Mouse (Mus musculus): ENCODE data around the gene Csgalnact2. TPM values are rescaled to one million over a fixed set of nuclear protein-coding genes. Genes with fewer than 3 reads are reported as not detected.

Csgalnact2 gene
- 6.1 and 6.6 TPM in 2 replicates for polyA plus RNA-seq (2016; fragmentation: Nextera tagmentation; extraction: Ambion mirVana)

DNA sequence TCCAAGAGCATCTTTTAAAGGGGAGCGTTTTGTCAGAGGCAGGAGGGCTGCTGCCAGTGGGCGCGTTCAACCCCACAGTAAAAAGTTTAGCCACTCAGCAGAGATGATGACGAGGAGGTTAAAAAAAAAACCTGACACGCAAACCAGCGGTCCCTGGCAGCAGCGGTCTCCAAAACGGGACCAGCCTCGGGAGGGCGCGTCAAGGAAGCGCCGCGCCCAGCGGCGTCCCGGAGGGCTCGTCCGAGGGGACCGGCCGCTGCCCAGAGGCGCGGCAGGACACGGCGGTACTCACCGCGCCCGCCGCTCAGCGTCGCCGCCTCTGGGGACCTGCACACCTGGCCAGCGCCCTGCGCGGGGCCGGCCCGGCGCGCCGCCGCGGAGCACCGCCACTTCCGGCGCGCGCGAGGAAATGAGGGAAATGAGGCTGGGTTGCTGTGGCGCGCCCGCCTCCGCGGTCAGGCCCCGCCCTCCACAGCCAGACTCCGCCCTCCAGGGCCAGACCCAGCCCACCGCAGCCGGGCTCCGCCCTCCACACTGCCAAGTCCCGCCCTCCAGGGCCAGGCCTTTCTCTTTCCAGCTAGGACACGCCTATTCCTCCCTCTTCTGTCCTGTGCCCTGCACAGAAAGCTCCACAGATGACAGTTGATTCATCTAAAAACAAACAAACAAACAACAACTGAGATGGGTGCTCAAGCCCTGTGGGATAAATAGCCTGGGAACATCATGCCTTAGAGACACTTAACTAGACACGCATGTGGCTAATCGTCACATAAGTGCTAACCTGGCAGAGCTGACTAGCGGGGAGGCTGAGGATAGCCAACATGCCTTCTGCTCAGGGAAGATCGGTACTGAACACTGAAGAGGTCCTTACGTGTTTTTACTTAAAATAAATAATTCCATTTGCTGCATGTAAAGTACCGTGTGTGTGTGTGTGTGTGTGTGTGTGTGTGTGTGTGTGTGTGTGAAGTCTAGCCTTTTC is at the start of gene Csgalnact2:
Csgalnact2 (minus strand) TSS at position 410 of the 979 bp plus-strand sequence.
- Histone ChIP-seq H3K36me3 (replicated peaks) (no peaks in the 10 kb centered on the region), H3K9me3 (no peaks in the 10 kb centered on the region; the same call in 1 of the 2 replicates), H3K4me3 (peak within 1 kb of the TSS; percentile 79), H3K4me1 (peaks cover 14% of the 10 kb centered on the region), H3K27ac (peak within 1 kb of the TSS; percentile 90), H3K27me3 (ENCODE audit: poor library complexity, severe bottlenecking) (no peaks in the 10 kb centered on the region)
- 7% methylated on average over 64 of the region's 66 CpGs for WGBS
- peak; percentile 89 for DNase-seq (ENCODE audit: extremely low spot score, low spot score)

DNA sequence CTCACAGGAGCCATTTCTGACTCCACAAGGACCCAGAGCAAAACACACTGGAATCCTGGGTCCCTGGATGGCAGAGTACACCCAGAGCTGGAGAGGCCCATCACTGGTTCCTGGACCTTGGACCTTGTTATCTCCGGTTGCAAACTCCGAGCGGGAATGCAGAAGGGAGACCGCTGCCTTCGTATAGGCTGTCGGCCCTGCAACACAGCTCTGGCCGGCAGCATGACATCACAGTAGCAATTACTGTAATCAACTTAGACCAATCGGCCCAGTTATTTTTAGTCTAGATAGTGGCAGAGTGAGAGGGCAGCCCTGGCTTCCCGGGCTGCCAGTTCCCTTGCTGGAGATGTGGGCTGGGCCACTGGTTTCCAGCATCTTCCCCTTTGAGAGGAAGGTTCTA is 49.7 kb upstream of the Csgalnact2 start:
- peaks cover 21% of the 10 kb centered on the region for H3K27me3 ChIP-seq (ENCODE audit: poor library complexity, severe bottlenecking)
- no peaks in the 10 kb centered on the region for H3K36me3 ChIP-seq (replicated peaks)
- DNase-seq (ENCODE audit: extremely low spot score, low spot score): no peak
- WGBS: 86% methylated on average over 9 of the region's 9 CpGs
- H3K27ac ChIP-seq: no peak overlapping the region
- no peaks in the 10 kb centered on the region for H3K9me3 ChIP-seq
- H3K4me3 ChIP-seq: no peak overlapping the region
- H3K4me1 ChIP-seq: peaks cover 10% of the 10 kb centered on the region

DNA sequence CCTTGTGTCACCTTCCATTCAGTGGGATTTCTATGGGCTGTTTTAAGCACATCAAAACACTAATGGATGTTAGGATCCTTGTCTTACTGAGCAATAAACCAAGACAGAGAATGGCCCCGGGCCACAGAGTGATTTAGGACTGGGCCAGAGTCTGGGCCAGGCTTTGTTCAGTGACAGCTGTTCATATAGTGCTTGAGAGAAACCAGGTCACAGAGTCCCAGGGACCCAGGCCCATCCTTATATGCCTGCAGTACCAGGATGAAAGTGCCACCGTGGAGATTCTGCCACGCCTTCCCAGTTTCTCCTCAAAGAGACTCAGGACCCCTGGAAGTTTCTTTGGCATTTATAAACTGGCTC is 48.3 kb upstream of the Csgalnact2 start:
- DNase-seq (ENCODE audit: extremely low spot score, low spot score): no peak
- Histone ChIP-seq H3K36me3 (replicated peaks) (no peaks in the 10 kb centered on the region), H3K27me3 (ENCODE audit: poor library complexity, severe bottlenecking) (peaks cover 8% of the 10 kb centered on the region; the same call in 1 of the 2 replicates), H3K9me3 (no peaks in the 10 kb centered on the region), H3K27ac (no peak overlapping the region), H3K4me1 (peaks cover 10% of the 10 kb centered on the region), H3K4me3 (no peak overlapping the region)
- WGBS: 86% methylated on average over 3 of the region's 3 CpGs

DNA sequence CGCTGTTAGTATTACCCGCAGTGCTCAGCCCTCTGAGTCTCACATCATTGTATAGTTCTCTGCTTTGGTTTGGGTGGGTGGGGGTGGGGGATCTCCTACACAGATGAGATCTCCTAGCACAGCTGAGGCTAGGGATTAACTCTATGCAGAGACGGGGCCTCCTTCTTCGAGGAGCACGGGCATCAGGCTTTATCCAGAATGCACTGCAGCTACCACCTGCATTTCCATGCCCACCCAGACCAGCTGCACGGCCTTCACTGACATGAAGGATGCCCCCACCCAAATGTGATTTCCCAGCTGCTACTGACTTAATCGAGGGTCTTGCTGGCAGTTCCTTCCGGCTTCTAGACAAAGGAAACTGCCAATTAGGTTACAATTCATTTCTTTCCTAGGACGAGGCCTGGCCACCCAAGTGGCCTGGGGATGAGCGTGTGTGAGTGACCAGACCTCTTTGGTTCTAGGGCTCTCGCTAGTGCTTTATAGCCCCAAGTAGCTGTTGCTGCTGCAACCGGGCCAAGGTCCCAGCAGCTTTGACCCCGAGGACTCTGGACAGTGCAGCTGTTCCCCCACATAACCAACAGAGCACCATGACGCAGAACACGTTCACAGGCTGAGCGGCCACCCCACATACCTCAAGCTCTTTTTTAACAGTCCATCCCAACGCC is 47.8 kb upstream of the Csgalnact2 start:
- 71% methylated on average over 17 of the region's 17 CpGs for WGBS
- Histone ChIP-seq H3K4me3 (no peak overlapping the region), H3K36me3 (replicated peaks) (no peaks in the 10 kb centered on the region), H3K27me3 (ENCODE audit: poor library complexity, severe bottlenecking) (peaks cover 3% of the 10 kb centered on the region; the same call in 1 of the 2 replicates), H3K9me3 (no peaks in the 10 kb centered on the region), H3K4me1 (peaks cover 10% of the 10 kb centered on the region), H3K27ac (0 out of 2 replicates have a peak overlapping the region, but pooled peaks have one; percentile 15)
- DNase-seq (ENCODE audit: extremely low spot score, low spot score): no peak

DNA sequence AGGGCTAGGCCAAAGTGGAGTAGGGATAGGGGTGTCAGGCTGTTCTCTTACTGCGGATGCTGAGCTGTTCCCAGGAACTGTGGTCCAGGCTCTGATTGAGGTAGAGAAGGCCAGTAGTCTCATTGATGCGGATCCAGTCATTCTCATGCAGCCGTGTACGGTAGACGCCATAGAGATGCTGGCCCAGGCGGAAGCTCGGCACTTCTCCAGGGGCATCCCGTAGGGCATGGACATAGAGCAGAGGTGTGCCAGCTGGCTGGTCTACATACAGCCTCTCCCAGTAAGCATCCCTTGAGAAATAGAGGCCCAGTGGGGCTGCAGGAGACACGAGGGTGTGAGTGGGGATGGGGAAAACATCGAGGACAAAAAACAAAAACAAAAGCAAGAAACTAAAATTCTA is 45.2 kb upstream of the Csgalnact2 start:
- Histone ChIP-seq H3K4me3 (no peak overlapping the region), H3K9me3 (no peaks in the 10 kb centered on the region), H3K4me1 (peaks cover 13% of the 10 kb centered on the region), H3K27ac (no peak overlapping the region), H3K27me3 (ENCODE audit: poor library complexity, severe bottlenecking) (no peaks in the 10 kb centered on the region), H3K36me3 (replicated peaks) (no peaks in the 10 kb centered on the region)
- DNase-seq (ENCODE audit: extremely low spot score, low spot score): no peak
- 92% methylated on average over 10 of the region's 10 CpGs for WGBS

DNA sequence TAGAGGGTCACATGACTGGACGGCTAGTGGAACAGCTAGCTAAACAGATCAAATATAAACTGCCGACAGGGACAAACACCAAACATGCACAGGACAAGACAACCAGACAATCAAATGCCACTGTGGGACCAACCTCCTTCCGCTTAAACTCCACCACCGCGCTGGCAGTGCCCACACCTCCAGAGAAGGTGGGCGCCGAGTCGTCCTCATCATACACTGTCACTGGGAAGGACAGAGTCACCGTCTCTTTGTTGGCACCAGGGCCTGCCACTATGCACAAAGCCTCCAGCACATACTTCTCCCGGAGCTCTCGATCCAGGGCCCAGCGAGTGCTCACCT is 41.1 kb upstream of the Csgalnact2 start:
- Histone ChIP-seq H3K36me3 (replicated peaks) (no peaks in the 10 kb centered on the region), H3K27ac (no peak overlapping the region), H3K4me3 (no peak overlapping the region), H3K27me3 (ENCODE audit: poor library complexity, severe bottlenecking) (no peaks in the 10 kb centered on the region), H3K4me1 (peaks cover 3% of the 10 kb centered on the region; the same call in 1 of the 2 replicates), H3K9me3 (no peaks in the 10 kb centered on the region)
- WGBS: 88% methylated on average over 12 of the region's 12 CpGs
- DNase-seq (ENCODE audit: extremely low spot score, low spot score): no peak

DNA sequence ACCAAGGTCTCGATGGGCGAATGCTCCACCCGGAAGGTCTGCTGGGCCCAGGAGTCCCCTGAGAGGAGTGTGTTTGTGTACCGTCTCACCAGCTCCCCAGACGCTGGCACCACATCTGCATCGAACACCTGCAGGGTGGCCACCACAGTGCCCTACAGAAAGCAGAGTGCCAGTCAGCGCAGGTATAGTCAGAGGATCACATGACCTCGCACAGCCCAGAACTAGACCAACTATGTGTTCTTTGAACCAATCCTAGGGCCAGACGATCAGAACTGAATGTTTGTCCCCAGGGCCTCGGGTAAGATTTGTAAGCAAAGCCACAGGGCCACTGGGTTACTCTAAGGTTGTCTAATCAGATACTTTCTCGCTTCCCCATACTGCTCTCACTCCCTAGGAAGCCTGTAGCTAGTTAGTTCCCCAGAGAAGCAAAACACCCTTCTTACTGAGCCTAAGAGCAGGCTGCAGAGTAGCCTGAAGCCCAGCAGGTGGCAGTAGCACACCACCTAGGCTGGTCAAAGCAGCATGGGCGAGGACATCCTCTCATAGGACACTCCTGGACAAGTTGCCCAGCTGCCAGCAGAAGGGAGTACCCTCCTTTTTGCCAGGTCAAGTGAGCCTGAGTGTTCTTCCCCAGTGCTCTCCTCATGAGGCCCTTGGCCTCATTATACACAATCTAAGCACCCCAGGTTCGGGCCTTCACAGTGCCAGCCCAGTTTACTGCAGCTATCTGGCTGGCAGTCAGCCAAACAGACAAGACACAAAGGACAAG is 40.6 kb upstream of the Csgalnact2 start:
- DNase-seq (ENCODE audit: extremely low spot score, low spot score): peak; percentile 63
- H3K9me3 ChIP-seq: no peaks in the 10 kb centered on the region
- H3K27ac ChIP-seq: no peak overlapping the region
- no peaks in the 10 kb centered on the region for H3K36me3 ChIP-seq (replicated peaks)
- no peaks in the 10 kb centered on the region for H3K27me3 ChIP-seq (ENCODE audit: poor library complexity, severe bottlenecking)
- no peak overlapping the region for H3K4me3 ChIP-seq
- 62% methylated on average over 13 of the region's 13 CpGs for WGBS
- peaks cover 3% of the 10 kb centered on the region; the same call in 1 of the 2 replicates for H3K4me1 ChIP-seq

DNA sequence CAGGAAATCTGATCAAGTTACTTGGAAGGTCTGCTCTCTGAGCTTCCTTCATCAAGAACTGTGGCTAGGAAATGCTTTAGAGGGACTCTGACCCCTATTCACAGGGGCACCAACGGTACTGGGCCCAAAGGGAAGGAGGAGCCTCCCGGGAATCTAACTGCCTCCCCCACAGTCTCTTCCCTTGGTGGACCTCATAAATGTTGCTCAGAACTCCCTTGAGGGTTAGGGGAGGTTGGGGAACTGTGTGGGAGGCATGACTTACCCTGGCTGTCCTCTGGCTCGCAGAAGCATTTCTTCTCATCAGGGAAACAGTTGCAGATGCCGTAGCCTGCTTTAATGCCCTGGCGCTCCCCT is 35.0 kb upstream of the Csgalnact2 start:
- Histone ChIP-seq H3K9me3 (no peaks in the 10 kb centered on the region), H3K36me3 (replicated peaks) (no peaks in the 10 kb centered on the region), H3K27ac (no peak overlapping the region), H3K4me3 (no peak overlapping the region), H3K27me3 (ENCODE audit: poor library complexity, severe bottlenecking) (no peaks in the 10 kb centered on the region), H3K4me1 (no peaks in the 10 kb centered on the region)
- 86% methylated on average over 5 of the region's 5 CpGs for WGBS
- DNase-seq (ENCODE audit: extremely low spot score, low spot score): no peak

DNA sequence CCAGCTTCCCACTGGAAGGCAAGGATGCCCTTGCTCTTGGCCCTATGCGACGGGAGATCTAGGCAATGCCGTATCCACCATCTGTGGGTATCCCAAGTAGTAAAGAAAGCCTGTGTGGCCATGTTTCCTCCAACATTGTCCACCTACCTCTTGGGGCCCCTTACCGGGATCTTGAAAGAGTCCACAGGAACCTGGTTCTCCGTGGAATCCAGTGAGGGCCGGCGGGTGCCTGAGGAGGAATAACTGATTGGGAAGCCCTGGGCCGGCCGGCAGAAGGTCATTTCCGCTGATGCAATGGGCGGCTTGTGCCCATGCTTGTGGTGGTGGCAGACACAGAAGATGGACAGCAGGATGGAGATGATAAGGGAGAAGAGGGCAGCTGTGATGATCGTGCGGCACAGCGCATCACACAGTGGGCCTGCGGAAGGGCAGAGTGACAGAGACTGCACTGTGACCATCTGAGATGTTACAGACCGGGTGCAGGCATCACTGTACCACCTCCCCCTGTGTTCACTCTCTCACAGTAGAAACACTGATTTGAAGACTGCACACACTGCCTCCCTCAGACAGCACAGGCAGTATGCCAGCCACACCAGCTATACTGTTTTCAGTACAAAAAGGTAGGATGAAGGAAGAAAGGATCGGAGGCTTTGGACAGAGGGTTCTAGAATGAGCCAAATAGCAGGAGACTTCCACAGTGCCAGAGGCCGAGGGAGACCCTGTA is 34.5 kb upstream of the Csgalnact2 start:
- Histone ChIP-seq H3K9me3 (no peaks in the 10 kb centered on the region), H3K27ac (no peak overlapping the region), H3K4me1 (no peaks in the 10 kb centered on the region), H3K4me3 (no peak overlapping the region), H3K27me3 (ENCODE audit: poor library complexity, severe bottlenecking) (no peaks in the 10 kb centered on the region), H3K36me3 (replicated peaks) (no peaks in the 10 kb centered on the region)
- 94% methylated on average over 18 of the region's 18 CpGs for WGBS
- no peak for DNase-seq (ENCODE audit: extremely low spot score, low spot score)

DNA sequence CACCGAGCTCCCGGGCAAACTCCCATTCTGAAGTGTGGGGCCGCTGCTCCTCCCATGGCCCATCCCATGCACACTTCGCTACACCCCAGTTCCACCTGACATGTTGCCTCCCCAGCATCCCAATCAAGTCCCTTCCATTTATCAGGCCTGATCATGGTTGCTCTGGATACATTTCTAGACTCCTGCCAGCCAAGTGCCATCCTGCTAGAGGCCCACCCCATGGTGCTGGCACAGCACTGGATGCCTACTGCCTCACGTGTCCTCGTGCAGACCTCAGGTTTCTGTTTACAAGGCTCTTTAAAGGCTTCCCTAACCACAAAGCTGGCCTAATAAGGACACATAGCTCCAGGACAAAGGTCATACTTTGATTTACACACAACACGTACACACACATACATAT is 32.4 kb upstream of the Csgalnact2 start:
- H3K36me3 ChIP-seq (replicated peaks): no peaks in the 10 kb centered on the region
- DNase-seq (ENCODE audit: extremely low spot score, low spot score): no peak
- 93% methylated on average over 7 of the region's 7 CpGs for WGBS
- H3K4me1 ChIP-seq: no peaks in the 10 kb centered on the region
- H3K4me3 ChIP-seq: no peak overlapping the region
- no peak overlapping the region for H3K27ac ChIP-seq
- no peaks in the 10 kb centered on the region for H3K9me3 ChIP-seq
- no peaks in the 10 kb centered on the region for H3K27me3 ChIP-seq (ENCODE audit: poor library complexity, severe bottlenecking)

DNA sequence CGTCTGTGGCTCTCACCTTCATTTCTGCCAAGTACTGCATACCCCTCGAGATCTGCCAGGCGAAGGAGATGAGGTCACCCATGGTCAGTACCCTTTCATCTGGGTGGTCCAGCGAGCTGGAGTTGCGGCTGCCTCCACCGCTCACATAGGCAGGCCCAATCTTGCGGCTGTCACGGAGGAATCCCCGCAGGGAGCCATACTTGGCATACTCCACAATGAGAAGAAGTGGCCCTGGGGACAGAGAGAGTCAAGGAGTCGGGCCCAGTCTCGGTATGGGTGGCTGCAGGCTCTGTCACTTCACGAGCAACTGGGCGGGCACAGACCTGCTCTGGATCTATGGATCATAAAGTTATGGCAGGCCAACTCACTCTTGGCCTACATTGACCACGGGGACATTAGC is 29.2 kb upstream of the Csgalnact2 start:
- no peak overlapping the region for H3K27ac ChIP-seq
- H3K36me3 ChIP-seq (replicated peaks): no peaks in the 10 kb centered on the region
- WGBS: 89% methylated on average over 14 of the region's 14 CpGs
- H3K9me3 ChIP-seq: no peaks in the 10 kb centered on the region
- no peak overlapping the region for H3K4me3 ChIP-seq
- no peaks in the 10 kb centered on the region for H3K27me3 ChIP-seq (ENCODE audit: poor library complexity, severe bottlenecking)
- DNase-seq (ENCODE audit: extremely low spot score, low spot score): no peak
- H3K4me1 ChIP-seq: no peaks in the 10 kb centered on the region

DNA sequence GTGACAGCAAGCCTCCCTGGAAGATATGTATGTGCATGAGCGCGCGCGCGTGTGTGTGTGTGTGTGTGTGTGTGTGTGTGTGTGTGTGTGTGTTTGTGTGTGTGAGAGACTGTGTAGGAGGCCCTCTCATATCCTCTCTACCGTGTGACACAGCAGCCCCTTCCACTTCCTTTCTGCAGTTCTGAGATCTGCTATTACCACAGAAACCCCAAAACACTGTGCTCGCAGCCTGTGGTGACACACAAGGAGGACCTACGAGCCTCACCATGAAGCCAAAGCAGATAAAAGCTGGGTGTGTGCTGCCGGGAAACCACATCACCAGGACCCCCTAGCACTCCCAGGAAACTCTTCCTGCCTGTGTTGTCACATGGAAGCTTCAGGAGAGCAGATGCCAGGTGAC is 28.1 kb upstream of the Csgalnact2 start:
- Histone ChIP-seq H3K27ac (no peak overlapping the region), H3K36me3 (replicated peaks) (no peaks in the 10 kb centered on the region), H3K4me3 (no peak overlapping the region), H3K4me1 (no peaks in the 10 kb centered on the region), H3K27me3 (ENCODE audit: poor library complexity, severe bottlenecking) (no peaks in the 10 kb centered on the region), H3K9me3 (no peaks in the 10 kb centered on the region)
- 89% methylated on average over 9 of the region's 9 CpGs for WGBS
- no peak for DNase-seq (ENCODE audit: extremely low spot score, low spot score)
